Mouse (Mus musculus) layer of hippocampus, postnatal 36 days (tissue): ENCODE results near the gene Gm7075. TPM values are rescaled to one million over a fixed set of nuclear protein-coding genes. Genes with fewer than 3 reads are reported as not detected.
A peak's percentile ranks its signal among the peaks of the same experiment; 100 is the strongest.
"Not testable (repeated sequence)": the region's sequence is repeated elsewhere in the genome, so short reads cannot be mapped to it uniquely, and the experiment has no call there.

Experiments
- DNase-seq, 2 experiments: peaks; one replicate each; pipeline ENCODE4 v3.0.0; 2022
- total RNA-seq, 2 experiments: library from RNA; stranded (reverse); gene quantifications; 2 replicates each; pipeline ENCODE4 v1.2.3; 2021

Gm7075 gene
- total RNA-seq, 2 experiments from 2014 or later: not detected

- DNase-seq: no peak
These were observed 4.5 kb downstream of the Gm7075 start for GRCm38 (mm10) chr10:63417061-63417460.

- DNase-seq: no peak
These were observed 5.7 kb downstream of the Gm7075 start for GRCm38 (mm10) chr10:63415850-63416249.

- no peak for DNase-seq
These were observed 6.3 kb downstream of the Gm7075 start for GRCm38 (mm10) chr10:63415287-63415686.

GRCm38 (mm10) chr10:63412756-63413155, 8.8 kb downstream of the Gm7075 start:
- DNase-seq: no peak

- not testable (repeated sequence) for DNase-seq
These were observed 9.9 kb downstream of the Gm7075 start for GRCm38 (mm10) chr10:63411674-63412073.

GRCm38 (mm10) chr10:63410162-63410956, 11.2 kb downstream of the Gm7075 start:
- peak in 1 of 2 experiments; percentile 4 for DNase-seq

- no peak for DNase-seq
These were observed 18.0 kb downstream of the Gm7075 start for GRCm38 (mm10) chr10:63403636-63404035.

GRCm38 (mm10) chr10:63402731-63403504, 18.7 kb downstream of the Gm7075 start:
- DNase-seq: no peak

GRCm38 (mm10) chr10:63396963-63397362, 24.6 kb downstream of the Gm7075 start:
- DNase-seq: no peak

GRCm38 (mm10) chr10:63388948-63389347, 32.6 kb downstream of the Gm7075 start:
- DNase-seq: no peak

- no peak for DNase-seq
These were observed 34.6 kb downstream of the Gm7075 start for GRCm38 (mm10) chr10:63386991-63387390.

- peak; percentile 80 to 83 for DNase-seq
These were observed 35.1 kb downstream of the Gm7075 start for GRCm38 (mm10) chr10:63386444-63386843.

GRCm38 (mm10) chr10:63385897-63386296, 35.7 kb downstream of the Gm7075 start:
- not testable (repeated sequence) for DNase-seq

- peak; percentile 66 to 71 for DNase-seq
These were observed 39.0 kb downstream of the Gm7075 start, which contains the start of gene Dnajc12 for GRCm38 (mm10) chr10:63382372-63383279. Gene Dnajc12 (plus strand): TSS chr10:63382443.

GRCm38 (mm10) chr10:63381498-63382280, 39.9 kb downstream of the Gm7075 start, which contains the start of gene Sirt1:
Gene Sirt1 (minus strand): TSS chr10:63381704.
- no peak for DNase-seq

- DNase-seq: no peak
These were observed 42.5 kb downstream of the Gm7075 start for GRCm38 (mm10) chr10:63378948-63379680.

GRCm38 (mm10) chr10:63377468-63377867, 44.1 kb downstream of the Gm7075 start:
- peak; percentile 21 to 22 for DNase-seq

- DNase-seq: no peak
These were observed 45.3 kb downstream of the Gm7075 start for GRCm38 (mm10) chr10:63376303-63376702.
